Mouse (Mus musculus): ENCODE results near the gene Vav3.

DNA sequence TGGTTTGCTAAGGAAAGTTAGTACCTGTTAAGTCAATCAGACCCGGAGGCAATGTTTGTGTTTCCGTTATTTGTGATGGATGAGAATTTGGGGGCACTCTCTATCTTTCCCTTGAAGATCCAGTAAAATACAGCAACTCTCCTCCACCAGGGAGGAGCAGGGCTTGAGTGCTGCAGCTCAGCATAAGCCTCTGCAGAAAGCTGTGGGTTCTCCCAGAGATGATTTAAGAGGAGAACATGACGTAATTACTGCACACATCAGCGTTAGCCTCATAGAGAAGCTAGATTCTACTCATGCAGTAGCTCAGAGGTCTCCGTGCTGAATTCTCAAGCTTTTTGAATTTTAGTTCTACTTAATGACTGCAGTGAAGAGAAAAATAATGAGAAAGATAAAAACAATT, 14.7 kb downstream of the Vav3 start:
- TF ChIP-seq GATA1 (IDR thresholded peaks at IDR 0.05; ENCODE audit: borderline replicate concordance, low read length): no peak
- no peak for TF ChIP-seq FLI1 (IDR thresholded peaks at IDR 0.05; ENCODE audit: low read length)
